Mouse (Mus musculus) induced T-regulatory cell, adult 2 months (primary cell): ENCODE data around the gene 4930402H24Rik.

Experiments
- DNase-seq: peaks from one replicate; pipeline ENCODE4 v3.0.0-alpha.2; 2012; ENCODE audit warnings: low read depth

4930402H24Rik gene

GRCm38 (mm10) chr2:130905751-130906583 is at the start of gene 4930402H24Rik, which contains the start of gene Atrn:
Gene 4930402H24Rik (minus strand): TSS chr2:130906406.
Gene Atrn (plus strand): TSS chr2:130906495.
- DNase-seq = peak; percentile 94

- DNase-seq = peak; percentile 81
Observed at GRCm38 (mm10) chr2:130950548-130950947, 44.3 kb upstream of the 4930402H24Rik start.

DNA sequence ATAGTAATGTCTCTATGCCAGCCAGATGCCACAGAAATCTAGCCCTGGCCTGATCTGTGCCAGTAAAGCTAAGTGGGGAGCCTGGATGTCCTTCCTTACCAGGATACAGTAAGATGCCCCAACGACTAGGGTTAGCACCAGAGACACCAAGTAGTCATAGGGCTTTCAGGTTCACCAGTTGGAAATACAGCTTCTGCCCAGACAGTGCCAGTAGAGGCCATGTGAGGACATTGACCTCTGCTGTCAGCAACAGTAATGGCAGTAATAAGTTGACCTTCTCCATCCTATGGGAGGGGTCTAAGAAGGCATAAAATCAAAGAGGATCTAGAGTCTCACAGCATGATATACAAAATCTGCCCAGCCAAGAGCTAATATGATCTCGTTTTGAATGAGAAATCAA is 43.6 kb upstream of the 4930402H24Rik start:
- no peak for DNase-seq

- DNase-seq = no peak
Observed at GRCm38 (mm10) chr2:130932865-130933264, 26.7 kb upstream of the 4930402H24Rik start.

GRCm38 (mm10) chr2:130929994-130930393 is 23.8 kb upstream of the 4930402H24Rik start:
- DNase-seq = no peak

DNA sequence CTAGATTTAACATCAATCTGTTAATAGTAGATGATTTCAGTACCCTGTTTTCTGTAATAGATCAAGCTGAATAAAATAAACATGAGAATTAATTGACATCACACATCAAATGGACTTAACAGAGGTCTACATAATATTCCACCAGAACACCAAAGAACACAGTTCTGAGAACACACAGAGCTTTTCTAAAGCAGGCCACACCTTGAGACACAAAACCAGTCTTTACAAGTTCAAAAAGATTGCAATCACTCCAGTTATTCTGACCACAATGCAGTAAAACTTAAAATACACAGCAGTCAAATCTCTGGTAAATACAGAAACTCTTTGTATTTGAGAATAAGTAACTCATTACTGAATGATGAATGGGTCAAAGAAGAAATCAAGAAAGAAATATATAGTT is 22.3 kb upstream of the 4930402H24Rik start:
- DNase-seq = no peak

- no peak for DNase-seq
Observed at GRCm38 (mm10) chr2:130928031-130928430, 21.8 kb upstream of the 4930402H24Rik start.

- no peak for DNase-seq
Observed at GRCm38 (mm10) chr2:130924950-130925349, 18.7 kb upstream of the 4930402H24Rik start.

- DNase-seq = no peak
Observed at GRCm38 (mm10) chr2:130919062-130919593, 12.9 kb upstream of the 4930402H24Rik start.

DNA sequence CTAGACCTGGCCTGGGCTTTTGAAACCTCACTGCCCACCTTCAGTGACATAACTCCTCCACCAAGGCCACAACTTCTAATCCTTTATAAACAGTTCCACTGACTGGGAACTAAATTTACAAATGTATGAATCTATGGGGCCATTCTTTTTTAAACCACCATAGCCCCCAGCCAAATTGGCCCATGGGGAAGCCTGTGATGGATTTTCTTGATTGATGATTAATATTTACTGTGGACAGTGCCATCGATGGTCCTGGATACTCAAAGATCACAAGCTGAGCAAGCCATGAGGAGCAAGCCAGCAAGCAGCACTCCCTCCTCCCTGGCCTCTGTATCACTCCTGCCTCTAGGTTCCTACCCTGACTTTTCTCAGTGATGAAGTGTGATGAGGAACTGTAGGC is 11.5 kb upstream of the 4930402H24Rik start:
- DNase-seq = no peak

- no peak for DNase-seq
Observed at GRCm38 (mm10) chr2:130916521-130917147, 10.4 kb upstream of the 4930402H24Rik start.

DNA sequence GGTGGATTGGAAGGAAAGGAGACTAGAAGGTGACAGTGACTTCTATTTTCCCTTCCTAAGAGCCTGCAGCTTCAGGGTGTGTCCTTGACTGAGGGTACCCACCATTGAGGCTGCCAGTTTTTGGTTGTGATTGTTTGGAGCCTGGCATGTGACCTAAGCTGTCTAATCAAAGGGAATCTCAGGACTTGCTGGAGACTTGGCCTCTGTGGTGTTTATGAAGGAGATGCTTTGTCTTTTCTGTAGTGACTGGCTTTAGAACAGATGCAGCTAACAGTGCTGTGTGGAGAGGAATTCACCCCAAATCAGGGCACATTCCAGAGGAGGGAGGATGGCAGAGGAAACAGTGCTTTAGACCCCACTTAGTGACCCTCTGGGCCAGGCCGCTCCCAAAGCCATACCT is 8.7 kb upstream of the 4930402H24Rik start:
- no peak for DNase-seq

- DNase-seq = no peak
Observed at GRCm38 (mm10) chr2:130911691-130912090, 5.5 kb upstream of the 4930402H24Rik start.

- peak; percentile 45 for DNase-seq
Observed at GRCm38 (mm10) chr2:130906584-130907315, 544 bp upstream of the 4930402H24Rik start.

DNA sequence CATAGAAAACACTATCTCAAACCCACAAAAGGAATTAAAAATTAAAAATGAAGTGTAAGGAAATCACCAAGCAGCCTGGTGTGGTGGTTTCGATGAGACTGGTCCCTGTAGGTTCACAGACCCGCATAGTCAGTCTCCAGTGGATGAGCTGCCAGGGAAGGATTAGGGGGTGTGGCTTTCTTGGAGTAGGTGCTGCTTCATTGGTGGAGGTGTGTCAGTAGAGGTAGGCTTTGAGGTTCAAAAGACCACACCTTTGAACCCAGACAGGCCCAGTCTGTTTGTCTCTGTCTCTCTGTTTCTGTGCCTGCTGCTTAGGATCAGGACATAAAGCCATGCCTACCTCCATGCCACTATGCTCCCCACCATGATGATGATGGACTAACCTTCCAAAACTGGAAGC is 7.4 kb downstream of the 4930402H24Rik start:
- no peak for DNase-seq

- DNase-seq = no peak
Observed at GRCm38 (mm10) chr2:130897856-130898255, 8.3 kb downstream of the 4930402H24Rik start.

DNA sequence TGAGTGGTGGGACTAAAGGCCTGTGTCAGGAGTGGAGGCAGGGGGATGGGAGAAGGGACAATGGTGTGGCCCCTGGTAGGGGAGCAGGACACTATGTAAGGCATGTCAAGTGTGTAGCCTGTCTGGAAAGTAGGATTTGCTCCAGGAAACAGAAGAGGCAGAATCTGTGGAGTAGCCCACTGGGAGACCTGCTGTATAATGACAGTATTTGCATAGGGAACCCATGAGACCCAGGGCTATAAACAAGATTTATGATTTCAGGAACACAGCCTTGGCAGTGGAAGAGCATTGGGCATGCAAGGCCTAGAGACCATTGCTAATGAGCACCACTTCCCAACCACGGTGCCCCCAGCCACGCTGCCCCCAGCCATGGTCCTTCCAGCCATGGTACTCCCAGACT is 9.3 kb downstream of the 4930402H24Rik start:
- DNase-seq = no peak

GRCm38 (mm10) chr2:130887456-130887855 is 18.8 kb downstream of the 4930402H24Rik start:
- no peak for DNase-seq

GRCm38 (mm10) chr2:130886983-130887382 is 19.2 kb downstream of the 4930402H24Rik start:
- no peak for DNase-seq

DNA sequence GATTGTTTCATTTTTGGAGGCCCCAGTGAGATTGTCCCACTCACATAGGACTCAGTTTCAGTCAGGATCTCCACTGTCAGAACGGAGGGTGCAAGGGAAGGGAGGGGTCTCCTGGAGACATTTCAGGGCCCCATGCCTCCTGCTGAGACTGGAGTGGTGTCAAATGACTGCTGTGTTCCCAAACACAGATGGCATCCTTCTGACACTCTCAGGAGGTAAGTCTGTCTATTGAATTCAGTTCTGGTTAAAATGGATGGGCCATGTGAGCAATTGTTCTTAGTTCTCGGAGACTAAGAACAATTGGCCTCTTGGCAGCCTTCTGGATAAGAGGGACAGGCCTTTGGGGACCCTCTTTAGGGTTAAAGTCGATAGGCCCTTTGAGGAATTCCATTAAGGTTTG is 28.8 kb downstream of the 4930402H24Rik start:
- no peak for DNase-seq

- DNase-seq = no peak
Observed at GRCm38 (mm10) chr2:130870916-130871315, 35.3 kb downstream of the 4930402H24Rik start.

- DNase-seq = no peak
Observed at GRCm38 (mm10) chr2:130862091-130862490, 44.1 kb downstream of the 4930402H24Rik start.
